Mouse (Mus musculus): ENCODE data around the gene Dcaf11. TPM values are rescaled to one million over a fixed set of nuclear protein-coding genes. Genes with fewer than 3 reads are reported as not detected.

Gene Dcaf11
- polyA plus RNA-seq, 1 experiment from 2014 or later = 50.1 TPM

DNA sequence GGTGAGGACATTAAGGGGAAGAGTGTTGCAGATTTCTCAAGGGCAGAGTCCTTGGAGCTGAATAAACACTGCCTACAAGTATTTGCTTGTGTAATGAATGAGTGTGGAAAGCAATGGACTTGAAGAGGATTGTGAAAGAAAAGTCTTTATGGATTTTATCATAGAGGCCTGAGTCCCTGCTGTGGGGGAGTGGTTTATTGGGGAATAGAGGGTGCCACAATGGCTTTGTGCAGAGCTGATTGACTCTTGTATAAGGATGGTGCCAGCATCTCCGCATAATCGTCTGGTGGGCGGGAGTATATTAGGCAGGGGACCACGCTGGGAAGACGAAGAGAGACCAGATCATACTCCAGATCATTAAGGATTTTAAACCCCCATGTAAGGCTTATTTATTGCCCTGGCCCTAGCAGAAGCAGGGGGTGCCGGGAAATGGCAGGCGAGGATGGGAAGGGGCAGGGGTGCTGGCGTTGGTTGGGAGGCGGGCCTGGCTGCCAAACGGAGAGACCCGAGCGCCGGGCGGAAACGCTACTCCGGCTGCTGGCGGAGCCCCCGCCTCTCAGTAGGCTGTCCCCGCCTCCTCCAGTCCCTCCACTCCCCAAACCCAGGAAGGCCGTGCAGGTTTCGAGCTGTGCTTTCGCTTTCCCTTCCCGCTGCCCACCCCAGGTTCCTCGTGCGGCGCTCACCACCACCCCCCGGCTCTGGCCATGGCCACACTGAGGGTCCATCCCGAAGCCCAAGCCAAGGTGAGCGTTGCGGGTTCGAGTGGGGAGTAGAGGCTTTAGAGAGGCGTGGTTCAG, 18.3 kb downstream of the Dcaf11 start, which contains the start of gene Psme1:
TSS of gene Psme1 (plus strand) at position 253 of the 797 bp plus-strand sequence.
- Histone ChIP-seq H3K4me1 (peaks cover 10% of the 10 kb centered on the region), H3K27me3 (no peaks in the 10 kb centered on the region), H3K9me3 (no peaks in the 10 kb centered on the region), H3K27ac (peak within 1 kb of the TSS; percentile 84), H3K4me2 (peak within 1 kb of the TSS; percentile 73), H3K4me3 (peak within 1 kb of the TSS; percentile 60), H3K36me3 (peaks cover 21% of the 10 kb centered on the region), H3K9ac (peak within 1 kb of the TSS; percentile 76)
- peak; percentile 88 for ATAC-seq (ENCODE audit: insufficient number of reproducible peaks, low FRiP score, low TSS enrichment, low read depth)
- whole genome bisulfite sequencing = under 1% methylated on average over 32 of the region's 32 CpGs

GRCm38 (mm10) chr14:55578668-55579269, 19.0 kb downstream of the Dcaf11 start:
- 30% methylated on average over 6 of the region's 6 CpGs for whole genome bisulfite sequencing
- Histone ChIP-seq H3K27me3 (no peaks in the 10 kb centered on the region), H3K9ac (peak overlapping the region; percentile 76)

DNA sequence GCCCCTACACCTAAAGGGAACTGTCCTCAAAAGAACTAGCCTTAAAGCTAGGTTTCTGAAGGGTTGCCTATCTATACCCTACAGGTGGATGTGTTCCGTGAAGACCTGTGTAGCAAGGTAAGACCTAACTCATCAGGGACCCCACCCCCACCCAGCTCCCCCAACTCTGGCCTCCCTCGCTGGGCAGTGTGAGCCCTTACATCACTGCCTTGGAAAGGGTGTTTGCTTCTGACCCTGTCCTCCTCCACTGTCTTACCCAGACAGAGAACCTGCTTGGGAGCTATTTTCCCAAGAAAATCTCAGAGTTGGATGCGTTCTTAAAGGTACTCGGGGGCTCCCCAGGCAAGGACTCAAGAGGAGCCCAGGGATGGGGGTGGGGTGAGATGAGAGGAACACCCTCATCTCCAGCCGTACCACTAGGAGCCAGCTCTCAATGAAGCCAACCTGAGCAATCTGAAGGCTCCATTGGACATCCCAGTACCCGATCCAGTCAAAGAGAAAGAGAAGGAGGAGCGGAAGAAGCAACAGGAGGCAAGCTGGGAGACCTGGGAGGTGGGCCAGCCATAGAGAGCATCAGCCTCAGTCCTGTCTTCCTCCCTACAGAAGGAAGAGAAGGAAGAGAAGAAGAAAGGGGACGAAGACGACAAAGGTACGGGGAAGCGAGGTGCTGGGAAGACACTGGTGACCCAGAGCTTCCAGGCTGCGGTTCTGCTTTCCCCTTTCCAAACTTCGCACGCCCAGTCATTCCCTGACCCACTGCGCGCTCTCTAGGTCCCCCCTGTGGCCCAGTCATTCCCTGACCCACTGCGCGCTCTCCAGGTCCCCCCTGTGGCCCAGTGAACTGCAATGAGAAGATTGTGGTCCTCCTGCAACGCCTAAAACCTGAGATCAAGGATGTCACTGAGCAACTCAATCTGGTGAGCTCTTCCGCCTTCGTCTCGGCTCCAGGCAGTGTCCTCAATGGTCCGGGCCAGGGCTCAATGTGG, 20.0 kb downstream of the Dcaf11 start:
- Histone ChIP-seq H3K4me1 (peaks cover 12% of the 10 kb centered on the region), H3K27me3 (no peaks in the 10 kb centered on the region), H3K36me3 (peaks cover 21% of the 10 kb centered on the region), H3K9me3 (no peaks in the 10 kb centered on the region), H3K27ac (no peak overlapping the region), H3K4me3 (no peak overlapping the region), H3K4me2 (no peak overlapping the region), H3K9ac (no peak overlapping the region)
- ATAC-seq (ENCODE audit: insufficient number of reproducible peaks, low FRiP score, low TSS enrichment, low read depth) = no peak
- 88% methylated on average over 23 of the region's 23 CpGs for WGBS

More at GRCm38 (mm10) chr14:55578668-55579269, 19.0 kb downstream of the Dcaf11 start:
- H3K4me3 ChIP-seq = peak overlapping the region; percentile 60
- H3K27ac ChIP-seq = peak overlapping the region; percentile 84
- H3K36me3 ChIP-seq = peaks cover 21% of the 10 kb centered on the region
- H3K9me3 ChIP-seq = no peaks in the 10 kb centered on the region
- peaks cover 10% of the 10 kb centered on the region for H3K4me1 ChIP-seq
- ATAC-seq (ENCODE audit: insufficient number of reproducible peaks, low FRiP score, low TSS enrichment, low read depth) = no peak
- H3K4me2 ChIP-seq = peak overlapping the region; percentile 73

DNA sequence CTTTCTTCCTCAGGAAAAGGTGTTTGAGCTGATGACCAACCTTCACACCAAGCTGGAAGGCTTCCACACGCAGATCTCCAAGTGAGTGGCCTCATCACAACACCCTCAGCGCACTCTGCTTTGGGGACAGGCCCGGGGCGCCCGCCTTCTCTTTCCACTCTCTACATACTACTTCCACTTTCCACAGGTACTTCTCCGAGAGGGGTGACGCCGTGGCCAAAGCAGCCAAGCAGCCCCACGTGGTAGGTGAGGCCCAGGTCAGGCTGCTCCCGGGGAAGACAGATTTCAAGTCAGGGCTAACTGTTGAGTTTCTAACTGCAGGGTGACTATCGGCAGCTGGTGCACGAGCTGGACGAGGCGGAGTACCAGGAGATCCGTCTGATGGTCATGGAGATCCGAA, 20.9 kb downstream of the Dcaf11 start:
- Histone ChIP-seq H3K4me3 (no peak overlapping the region), H3K36me3 (peaks cover 21% of the 10 kb centered on the region), H3K27me3 (no peaks in the 10 kb centered on the region), H3K9me3 (no peaks in the 10 kb centered on the region), H3K4me2 (no peak overlapping the region), H3K4me1 (peaks cover 21% of the 10 kb centered on the region), H3K9ac (no peak overlapping the region), H3K27ac (no peak overlapping the region)
- 91% methylated on average over 16 of the region's 16 CpGs for WGBS
- ATAC-seq (ENCODE audit: insufficient number of reproducible peaks, low FRiP score, low TSS enrichment, low read depth) = no peak

DNA sequence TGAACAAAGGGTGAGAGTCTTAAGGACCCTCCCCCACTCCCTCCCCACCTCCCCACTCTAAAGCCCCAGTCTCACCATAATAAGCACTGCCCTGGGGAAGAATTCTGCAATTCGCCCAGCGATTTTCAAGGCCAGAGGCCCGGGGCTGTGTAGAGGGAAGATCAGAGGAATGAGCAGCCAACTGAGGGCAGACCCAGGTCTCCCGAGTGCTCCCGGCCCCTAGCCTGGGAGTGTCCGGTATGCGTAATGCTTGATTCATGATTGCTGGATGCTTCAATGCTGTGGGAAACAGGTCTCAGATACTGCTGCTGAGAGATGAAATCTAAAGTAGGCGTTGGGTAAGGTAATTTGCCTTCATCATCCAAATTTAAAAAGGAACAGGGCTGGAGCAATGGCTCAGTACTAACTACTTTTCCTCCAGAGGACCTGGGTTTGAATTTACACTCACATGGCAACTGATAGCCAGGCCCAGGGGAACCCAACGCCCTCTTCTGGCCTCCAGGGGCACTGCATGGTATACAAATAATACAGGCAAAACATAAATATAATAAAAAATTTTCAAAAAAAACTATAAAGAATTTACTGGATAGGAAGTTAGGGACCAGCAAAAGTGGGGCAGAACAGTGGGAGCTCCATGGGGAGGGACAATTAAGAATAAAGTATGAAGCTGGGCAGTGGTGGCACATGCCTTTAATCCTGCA, 22.3 kb downstream of the Dcaf11 start:
- no peaks in the 10 kb centered on the region for H3K9me3 ChIP-seq
- no peak overlapping the region for H3K9ac ChIP-seq
- ATAC-seq (ENCODE audit: insufficient number of reproducible peaks, low FRiP score, low TSS enrichment, low read depth) = no peak
- H3K27me3 ChIP-seq = no peaks in the 10 kb centered on the region
- H3K4me3 ChIP-seq = no peak overlapping the region
- 63% methylated on average over 9 of the region's 9 CpGs for WGBS
- H3K36me3 ChIP-seq = peaks cover 24% of the 10 kb centered on the region
- peaks cover 18% of the 10 kb centered on the region for H3K4me1 ChIP-seq
- H3K27ac ChIP-seq = no peak overlapping the region
- H3K4me2 ChIP-seq = no peak overlapping the region

- no peaks in the 10 kb centered on the region for H3K9me3 ChIP-seq
- H3K36me3 ChIP-seq = peaks cover 39% of the 10 kb centered on the region
- H3K27me3 ChIP-seq = no peaks in the 10 kb centered on the region
- H3K4me2 ChIP-seq = peak overlapping the region; percentile 86
- H3K27ac ChIP-seq = no peak overlapping the region
- WGBS = 38% methylated on average over 5 of the region's 5 CpGs
- H3K9ac ChIP-seq = no peak overlapping the region
- ATAC-seq (ENCODE audit: insufficient number of reproducible peaks, low FRiP score, low TSS enrichment, low read depth) = no peak
- peaks cover 15% of the 10 kb centered on the region for H3K4me1 ChIP-seq
- H3K4me3 ChIP-seq = peak overlapping the region; percentile 51
Measured at GRCm38 (mm10) chr14:55584303-55584701, 24.5 kb downstream of the Dcaf11 start.

DNA sequence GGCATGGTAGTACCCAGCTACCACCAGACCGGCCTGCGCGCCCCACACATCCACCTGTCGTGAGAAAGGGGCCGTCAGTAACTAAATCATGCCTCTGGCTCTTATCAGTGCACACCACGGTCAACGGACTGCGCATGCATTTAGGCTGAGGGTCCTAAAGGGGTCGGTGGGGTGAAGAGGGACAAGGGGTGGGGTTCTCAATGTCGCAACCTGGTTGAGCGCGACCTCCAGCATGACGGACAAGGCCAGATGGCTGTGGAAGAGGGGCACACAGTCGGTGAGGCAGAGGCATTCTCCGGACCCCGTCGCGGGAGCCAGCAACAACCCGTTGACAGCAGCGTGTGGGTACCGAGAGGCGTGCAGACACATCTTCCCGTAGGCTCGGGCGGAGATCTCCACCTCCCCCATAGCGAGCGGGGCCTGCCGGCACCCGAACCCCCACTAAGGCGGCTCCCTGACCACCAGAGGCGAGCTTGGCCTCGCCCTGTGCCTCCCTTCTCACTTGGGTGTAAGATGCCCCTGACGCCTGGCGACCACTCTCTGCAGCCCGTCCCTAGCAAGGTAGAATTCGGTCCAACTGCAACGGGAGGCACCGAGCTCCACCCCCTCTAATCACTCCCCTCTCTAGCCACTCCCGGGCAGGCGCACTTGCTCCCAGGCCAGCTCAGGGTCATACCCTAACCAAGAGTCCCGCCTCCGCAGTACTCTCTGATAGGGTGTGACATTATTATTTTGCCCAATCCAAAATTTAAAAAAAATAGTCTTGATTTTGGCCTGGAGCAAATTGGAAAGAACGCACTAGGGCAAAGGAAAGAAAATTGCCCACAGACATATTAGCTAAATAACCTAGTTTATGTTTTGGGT, 25.1 kb downstream of the Dcaf11 start, which contains the start of gene Emc9:
TSS of gene Emc9 (minus strand) at position 601 of the 864 bp plus-strand sequence.
- H3K4me2 ChIP-seq = peak within 1 kb of the TSS; percentile 86
- 0 out of 2 replicates have a peak within 1 kb of the TSS, but pooled peaks have one; percentile 19 for H3K27ac ChIP-seq
- no peaks in the 10 kb centered on the region for H3K27me3 ChIP-seq
- peak within 1 kb of the TSS; percentile 51 for H3K4me3 ChIP-seq
- peaks cover 19% of the 10 kb centered on the region for H3K4me1 ChIP-seq
- peaks cover 38% of the 10 kb centered on the region for H3K36me3 ChIP-seq
- ATAC-seq (ENCODE audit: insufficient number of reproducible peaks, low FRiP score, low TSS enrichment, low read depth) = peak; percentile 53; the same call in 1 of the 2 replicates
- WGBS = 3% methylated on average over 38 of the region's 43 CpGs
- peak within 1 kb of the TSS; percentile 26 for H3K9ac ChIP-seq
- H3K9me3 ChIP-seq = no peaks in the 10 kb centered on the region

GRCm38 (mm10) chr14:55585566-55585960, 25.8 kb downstream of the Dcaf11 start:
- no peak for ATAC-seq (ENCODE audit: insufficient number of reproducible peaks, low FRiP score, low TSS enrichment, low read depth)
- no peak overlapping the region for H3K27ac ChIP-seq
- peak overlapping the region; percentile 51; the same call in 1 of the 2 replicates for H3K4me3 ChIP-seq
- peaks cover 32% of the 10 kb centered on the region for H3K36me3 ChIP-seq
- no peak overlapping the region for H3K9ac ChIP-seq
- WGBS = 49% methylated on average over 6 of the region's 6 CpGs
- peaks cover 23% of the 10 kb centered on the region for H3K4me1 ChIP-seq
- no peaks in the 10 kb centered on the region for H3K27me3 ChIP-seq
- H3K9me3 ChIP-seq = no peaks in the 10 kb centered on the region
- H3K4me2 ChIP-seq = peak overlapping the region; percentile 86

DNA sequence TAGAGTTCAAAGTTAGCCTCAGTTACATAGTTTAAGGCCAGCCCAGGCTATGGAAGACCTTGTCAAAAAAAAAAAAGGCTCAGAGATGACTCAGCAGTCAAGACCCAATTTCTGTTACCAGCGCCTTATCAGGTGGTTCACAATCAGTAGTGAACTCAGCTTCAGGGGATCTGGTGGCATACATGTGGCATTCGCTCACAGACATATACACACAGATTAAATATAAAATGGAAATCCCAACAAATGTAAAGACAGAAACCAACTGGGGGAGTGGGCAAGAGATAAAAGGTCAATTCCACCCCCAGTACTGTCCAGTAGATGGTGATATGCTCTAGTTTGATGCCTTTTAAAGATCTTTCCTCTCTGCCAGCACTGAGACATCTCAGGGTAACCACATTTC, 26.3 kb downstream of the Dcaf11 start:
- WGBS = 92% methylated on average over 2 of the region's 2 CpGs
- H3K36me3 ChIP-seq = peaks cover 26% of the 10 kb centered on the region
- H3K4me3 ChIP-seq = no peak overlapping the region
- no peak for ATAC-seq (ENCODE audit: insufficient number of reproducible peaks, low FRiP score, low TSS enrichment, low read depth)
- H3K27me3 ChIP-seq = no peaks in the 10 kb centered on the region
- no peak overlapping the region for H3K9ac ChIP-seq
- peaks cover 23% of the 10 kb centered on the region for H3K4me1 ChIP-seq
- H3K4me2 ChIP-seq = no peak overlapping the region
- H3K27ac ChIP-seq = no peak overlapping the region
- no peaks in the 10 kb centered on the region for H3K9me3 ChIP-seq

- no peak for ATAC-seq (ENCODE audit: insufficient number of reproducible peaks, low FRiP score, low TSS enrichment, low read depth)
- no peaks in the 10 kb centered on the region for H3K9me3 ChIP-seq
- H3K27ac ChIP-seq = no peak overlapping the region
- H3K4me1 ChIP-seq = peaks cover 41% of the 10 kb centered on the region
- WGBS = 94% methylated on average over 5 of the region's 5 CpGs
- peaks cover 26% of the 10 kb centered on the region for H3K36me3 ChIP-seq
- H3K4me2 ChIP-seq = no peak overlapping the region
- H3K27me3 ChIP-seq = no peaks in the 10 kb centered on the region
- H3K9ac ChIP-seq = no peak overlapping the region
- H3K4me3 ChIP-seq = no peak overlapping the region
Measured at GRCm38 (mm10) chr14:55589271-55589670, 29.5 kb downstream of the Dcaf11 start.

All from limb, embryonic 15.5 days (tissue).